ENCODE assay signal across 8 mouse cellular contexts in the genomic region with DNA sequence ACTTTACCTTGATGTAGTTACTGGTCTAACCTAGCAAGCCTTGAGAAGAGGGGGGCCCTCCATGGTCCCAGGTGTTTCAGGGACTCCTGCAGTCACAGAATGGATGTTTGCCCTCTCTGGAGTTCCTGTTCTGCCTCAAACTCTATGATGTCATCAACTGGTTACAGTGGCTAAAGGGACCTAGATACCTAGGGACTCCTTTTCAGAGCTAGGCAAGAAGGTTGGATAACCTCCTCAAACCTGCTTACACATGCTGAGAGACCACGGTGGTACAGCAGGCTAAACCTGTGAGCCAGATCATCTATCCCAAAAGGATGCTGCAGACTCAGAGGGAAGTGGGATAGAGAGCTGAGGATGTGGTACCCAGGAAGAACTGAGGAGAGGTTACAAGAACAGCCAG. TPM values are rescaled to one million over a fixed set of nuclear protein-coding genes. Genes with fewer than 3 reads are reported as not detected.
DNase-seq lines count a peak whose midpoint lies in the region; ATAC-seq and TF ChIP-seq lines count a peak whose summit lies in the region.

TSS of gene Hk1 (minus strand) at position 101 of the 400 bp plus-strand sequence.

- WGBS in forebrain, embryonic 14.5 days, result 81% methylated on average over 1 of the region's 1 CpGs
- WGBS in hindbrain, postnatal 0 days, result 81% methylated on average over 1 of the region's 1 CpGs

- no peak within 1 kb of the TSS for H3K9ac ChIP-seq in MEL (ENCODE audit: control insufficient read depth, low read depth, low read length, poor library complexity, severe bottlenecking)
- H3K9ac ChIP-seq in forebrain, embryonic 14.5 days (ENCODE audit: low read length), result no peak within 1 kb of the TSS
- H3K9ac ChIP-seq in hindbrain, postnatal 0 days (replicated peaks; ENCODE audit: low read length), result no peak within 1 kb of the TSS

- no peak for TF ChIP-seq POLR2A in MEL (IDR thresholded peaks at IDR 0.05; ENCODE audit: control insufficient read depth in 1 of 2, insufficient read depth in 1 of 2, low read depth in 1 of 2, low read length in 2 of 2, poor library complexity in 1 of 2)

- H3K27me3 ChIP-seq in MEL (ENCODE audit: control insufficient read depth in 1 of 2, insufficient read depth in 2 of 2, low read length in 2 of 2), result no peaks in the 10 kb centered on the region; a peak in 2 of 4 replicates
- no peaks in the 10 kb centered on the region for H3K27me3 ChIP-seq in forebrain, embryonic 14.5 days (replicated peaks; ENCODE audit: control insufficient read depth, insufficient read depth, low read length)
- H3K27me3 ChIP-seq in hindbrain, postnatal 0 days (ENCODE audit: insufficient read depth, low read length), result no peaks in the 10 kb centered on the region
- H3K27me3 ChIP-seq in megakaryocyte, embryonic 14.5 days (replicated peaks), result peaks cover 30% of the 10 kb centered on the region

- intact Hi-C loops in gastrocnemius, postnatal 14 days (cut with DNase I; ENCODE audit: low total_unique reads), result no loop called here
- intact Hi-C loops in gastrocnemius, adult 2 months (cut with DNase I), result no loop called here

- H3K36me3 ChIP-seq in MEL (ENCODE audit: control insufficient read depth in 1 of 2, insufficient read depth in 2 of 2, low read length in 2 of 2), result no peaks in the 10 kb centered on the region
- no peaks in the 10 kb centered on the region for H3K36me3 ChIP-seq in forebrain, embryonic 14.5 days (ENCODE audit: control insufficient read depth, insufficient read depth, low read length)
- H3K36me3 ChIP-seq in hindbrain, postnatal 0 days (ENCODE audit: insufficient read depth, low read length), result no peaks in the 10 kb centered on the region
- H3K36me3 ChIP-seq in megakaryocyte, embryonic 14.5 days (replicated peaks; ENCODE audit: low read length), result no peaks in the 10 kb centered on the region

- no peak for TF ChIP-seq CTCF in gastrocnemius, adult 2 months (IDR thresholded peaks at IDR 0.05)
- no peak for TF ChIP-seq CTCF in MEL (IDR thresholded peaks at IDR 0.05 in 2 of 3, conservative IDR thresholded peaks at IDR 0.05 in 1 of 3; ENCODE audit: control insufficient read depth in 1 of 3, insufficient read depth in 1 of 3, low read depth in 2 of 3, low read length in 3 of 3, poor library complexity in 1 of 3, severe bottlenecking in 1 of 3)
- no peak for TF ChIP-seq CTCF in hindbrain, postnatal 0 days (IDR thresholded peaks at IDR 0.05; ENCODE audit: low read depth)

- no peaks in the 10 kb centered on the region for H3K9me3 ChIP-seq in MEL (replicated peaks; ENCODE audit: insufficient read depth, low read length)
- H3K9me3 ChIP-seq in forebrain, embryonic 14.5 days (replicated peaks; ENCODE audit: control insufficient read depth, low read length), result no peaks in the 10 kb centered on the region
- no peaks in the 10 kb centered on the region for H3K9me3 ChIP-seq in hindbrain, postnatal 0 days (ENCODE audit: low read length)
- peaks cover 14% of the 10 kb centered on the region for H3K9me3 ChIP-seq in megakaryocyte, embryonic 14.5 days

- H3K79me2 ChIP-seq in MEL (ENCODE audit: control insufficient read depth, insufficient read depth, low read length, poor library complexity), result no peaks in the 10 kb centered on the region

- no peaks in the 10 kb centered on the region; a peak in 1 of 4 replicates for H3K4me1 ChIP-seq in MEL (ENCODE audit: control insufficient read depth in 1 of 2, insufficient read depth in 2 of 2, low read length in 2 of 2)
- no peaks in the 10 kb centered on the region for H3K4me1 ChIP-seq in forebrain, embryonic 14.5 days (ENCODE audit: control insufficient read depth, insufficient read depth, low read length)
- no peaks in the 10 kb centered on the region for H3K4me1 ChIP-seq in hindbrain, postnatal 0 days (ENCODE audit: insufficient read depth, low read length)
- H3K4me1 ChIP-seq in megakaryocyte, embryonic 14.5 days, result peaks cover 10% of the 10 kb centered on the region

- no peak for TF ChIP-seq EP300 in MEL (IDR thresholded peaks at IDR 0.05; ENCODE audit: low read depth in 1 of 2, low read length in 2 of 2)

- no peak for TF ChIP-seq RAD21 in MEL (IDR thresholded peaks at IDR 0.05; ENCODE audit: low read depth, low read length)

- no peak for DNase-seq in gastrocnemius, postnatal 14 days
- no peak for DNase-seq in gastrocnemius, adult 2 months
- DNase-seq in MEL (ENCODE audit: low read depth, low spot score), result no peak
- no peak for DNase-seq in forebrain, embryonic 14.5 days (ENCODE audit: low spot score)
- DNase-seq in hindbrain, postnatal 0 days (ENCODE audit: low spot score), result no peak
- DNase-seq in Muller cell, postnatal 12 days (ENCODE audit: inconsistent ontology term), result no peak
- DNase-seq in thymus, postnatal 14 days, result no peak

- no peak within 1 kb of the TSS for H3K4me3 ChIP-seq in gastrocnemius, adult 2 months
- no peak within 1 kb of the TSS for H3K4me3 ChIP-seq in MEL (ENCODE audit: control insufficient read depth in 1 of 2, insufficient read depth in 1 of 2, low read depth in 2 of 2, low read length in 2 of 2)
- no peak within 1 kb of the TSS for H3K4me3 ChIP-seq in forebrain, embryonic 14.5 days (ENCODE audit: low read depth, low read length)
- no peak within 1 kb of the TSS for H3K4me3 ChIP-seq in hindbrain, postnatal 0 days (ENCODE audit: low read length)
- H3K4me3 ChIP-seq in megakaryocyte, embryonic 14.5 days (replicated peaks), result no peak within 1 kb of the TSS

- ATAC-seq in forebrain, embryonic 14.5 days, result no peak
- ATAC-seq in hindbrain, postnatal 0 days, result no peak

- H3K4me2 ChIP-seq in forebrain, embryonic 14.5 days (ENCODE audit: low read length), result no peak within 1 kb of the TSS
- no peak within 1 kb of the TSS for H3K4me2 ChIP-seq in hindbrain, postnatal 0 days (ENCODE audit: low read depth, low read length)

- H3K27ac ChIP-seq in gastrocnemius, adult 2 months, result no peak within 1 kb of the TSS
- H3K27ac ChIP-seq in MEL (ENCODE audit: control insufficient read depth, low read depth, low read length), result no peak within 1 kb of the TSS
- H3K27ac ChIP-seq in forebrain, embryonic 14.5 days (ENCODE audit: low read depth, low read length), result no peak within 1 kb of the TSS
- no peak within 1 kb of the TSS for H3K27ac ChIP-seq in hindbrain, postnatal 0 days

TF ChIP-seq in MEL, 35 proteins besides CTCF, POLR2A, EP300 and RAD21:
- no peak for TF ChIP-seq SIN3A (IDR thresholded peaks at IDR 0.05; ENCODE audit: low read length)
- TF ChIP-seq BHLHE40 (IDR thresholded peaks at IDR 0.05; ENCODE audit: borderline replicate concordance, low read depth, low read length), result no peak
- TF ChIP-seq TCF12 (IDR thresholded peaks at IDR 0.05; ENCODE audit: low read depth, low read length), result no peak
- no peak for TF ChIP-seq ZMIZ1 (IDR thresholded peaks at IDR 0.05; ENCODE audit: low read depth, low read length)
- TF ChIP-seq E2F4 (IDR thresholded peaks at IDR 0.05; ENCODE audit: borderline replicate concordance, low read depth, low read length), result no peak
- no peak for TF ChIP-seq POLR2AphosphoS5 (IDR thresholded peaks at IDR 0.05; ENCODE audit: borderline replicate concordance, low read depth, low read length)
- TF ChIP-seq CHD1 (IDR thresholded peaks at IDR 0.05; ENCODE audit: low read depth, low read length), result no peak
- no peak for TF ChIP-seq TBP (IDR thresholded peaks at IDR 0.05; ENCODE audit: low read depth, low read length)
- no peak for TF ChIP-seq CHD2 (IDR thresholded peaks at IDR 0.05; ENCODE audit: low read length)
- no peak for TF ChIP-seq ELF1 (IDR thresholded peaks at IDR 0.05; ENCODE audit: low read depth, low read length)
- no peak for TF ChIP-seq RCOR1 (IDR thresholded peaks at IDR 0.05; ENCODE audit: low read depth, low read length)
- no peak for TF ChIP-seq MAZ (IDR thresholded peaks at IDR 0.05; ENCODE audit: low read depth, low read length)
- TF ChIP-seq ZNF384 (IDR thresholded peaks at IDR 0.05; ENCODE audit: low read depth, low read length), result no peak
- no peak for TF ChIP-seq MEF2A (IDR thresholded peaks at IDR 0.05; ENCODE audit: extremely low read depth, insufficient replicate concordance, low read depth, low read length, poor library complexity, severe bottlenecking)
- TF ChIP-seq ZKSCAN1 (IDR thresholded peaks at IDR 0.05; ENCODE audit: low read depth, low read length), result no peak
- TF ChIP-seq MAFK (IDR thresholded peaks at IDR 0.05; ENCODE audit: borderline replicate concordance, low read depth, low read length), result no peak
- TF ChIP-seq POLR2AphosphoS2 (IDR thresholded peaks at IDR 0.05; ENCODE audit: low read length), result no peak

RNA-seq across cellular contexts. Expression of gene Hk1, which starts in this region (rescaled TPM):
- total RNA-seq in gastrocnemius, postnatal 14 days (2021), result 10 to 100 TPM; 12.6 to 16.3 TPM
- total RNA-seq in gastrocnemius, adult 2 months (2021), result 1 to 10 TPM; 6.2 to 8.7 TPM
- total RNA-seq in MEL (2012; rRNA removed), result 441 and 515 TPM in 2 replicates
- polyA plus RNA-seq in MEL (2012; ENCODE audit: insufficient read depth in 1 of 2, insufficient read length in 2 of 2, low read depth in 1 of 2, low replicate concordance in 2 of 2, missing spikeins in 1 of 2), result 100 to 1,000 TPM; 192 to 740 TPM
- polyA plus RNA-seq in forebrain, embryonic 14.5 days (2014; fragmentation: Nextera tagmentation; extraction: Ambion mirVana), result 31.0 and 48.9 TPM in 2 replicates
- 87.7 and 99.6 TPM in 2 replicates for total RNA-seq in hindbrain, postnatal 0 days (2014; rRNA removed)
- polyA plus RNA-seq in hindbrain, postnatal 0 days (2015; fragmentation: Nextera tagmentation; extraction: Ambion mirVana), result 140 and 144 TPM in 2 replicates
- polyA plus RNA-seq in megakaryocyte, embryonic 14.5 days (2012; ENCODE audit: insufficient read depth, low replicate concordance), result 509 and 816 TPM in 2 replicates
